Comparison of ENCODE assay signal across 18 mouse cellular contexts in genomic region chr5:117697589-117697988, GRCm38 (mm10).
"Had no signal": no experiment of that assay in that cellular context is flagged by ENCODE, and none has a peak within 500 bp of the region (broad histone marks: within the 10 kb centered on the region; RNA-seq: fewer than 3 reads in every experiment).

No protein-coding gene starts in this region.

- DNase-seq: lung, adult 18-20 months; lung, embryonic 14.5 days; lung, postnatal 10 days; lung, postnatal 4 days; retina, postnatal 1 day; right cerebral cortex, adult 18-20 months; right cerebral cortex, postnatal 25 days; right cerebral cortex, postnatal 4 days; spleen, adult 18-20 months; thymus, adult 18-20 months; thymus, postnatal 14 days; thymus, postnatal 36 days had no signal

- H3K27ac ChIP-seq: midbrain, embryonic 10.5 days; midbrain, embryonic 13.5 days; neural tube, embryonic 13.5 days; neural tube, embryonic 15.5 days had no signal

- H3K4me3 ChIP-seq: midbrain, embryonic 10.5 days; midbrain, embryonic 13.5 days; myocyte; neural tube, embryonic 13.5 days; neural tube, embryonic 15.5 days had no signal

- H3K36me3 ChIP-seq: midbrain, embryonic 10.5 days; midbrain, embryonic 13.5 days; neural tube, embryonic 13.5 days; neural tube, embryonic 15.5 days had no signal

- H3K9ac ChIP-seq: lung, embryonic 14.5 days; midbrain, embryonic 13.5 days; neural tube, embryonic 13.5 days; neural tube, embryonic 15.5 days had no signal

- H3K4me1 ChIP-seq: neural tube, embryonic 13.5 days; neural tube, embryonic 15.5 days had no signal

- H3K4me2 ChIP-seq: lung, embryonic 14.5 days; midbrain, embryonic 13.5 days; neural tube, embryonic 13.5 days; neural tube, embryonic 15.5 days had no signal

- ATAC-seq: midbrain, embryonic 13.5 days; midbrain, embryonic 16.5 days had no signal

- H3K27me3 ChIP-seq: midbrain, embryonic 13.5 days; neural tube, embryonic 13.5 days; neural tube, embryonic 15.5 days had no signal

- H3K9me3 ChIP-seq: midbrain, embryonic 10.5 days; midbrain, embryonic 13.5 days; neural tube, embryonic 13.5 days; neural tube, embryonic 15.5 days had no signal
